Mouse (Mus musculus) embryonic fibroblast, embryonic 13.5 days (primary cell): ENCODE results near the gene Dyrk2. TPM values are rescaled to one million over a fixed set of nuclear protein-coding genes. Genes with fewer than 3 reads are reported as not detected.
A peak's percentile ranks its signal among the peaks of the same experiment; 100 is the strongest.

Source experiments
- H3K27ac ChIP-seq: 2 replicates; pipeline ENCODE4 v1.5.1; 2012; ENCODE audit warnings: low read length, control low read depth, inconsistent platforms; ENCODE audit not compliant: insufficient read depth
- H3K4me1 ChIP-seq: 2 replicates; pipeline ENCODE4 v1.6.1; 2011; ENCODE audit warnings: low read length; ENCODE audit not compliant: control insufficient read depth, insufficient read depth
- H3K4me3 ChIP-seq: 2 replicates; pipeline ENCODE4 v1.5.1; 2011; ENCODE audit warnings: mild to moderate bottlenecking, control low read depth, low read length; ENCODE audit not compliant: insufficient read depth
- CTCF ChIP-seq: IDR thresholded peaks from 2 replicates; pipeline ENCODE4 v1.5.1; 2011; ENCODE audit warnings: mild to moderate bottlenecking, control low read depth, low read length, moderate library complexity, borderline replicate concordance; ENCODE audit not compliant: insufficient read depth
- POLR2A ChIP-seq: IDR thresholded peaks from 2 replicates; pipeline ENCODE4 v1.6.1; 2011; ENCODE audit warnings: low read depth, mild to moderate bottlenecking, control low read depth, low read length, moderate library complexity
- polyA plus RNA-seq: library from polyadenylated mRNA; stranded (reverse); fragments of >200 nt; gene quantifications from 2 replicates; pipeline ENCODE4 v1.2.4, GENCODE M21; 2011; ENCODE audit warnings: low read depth; ENCODE audit not compliant: missing spikeins, insufficient read length

Dyrk2 gene
- polyA plus RNA-seq, 1 experiment, result 42.7 TPM

- peak overlapping the region; percentile 12 for H3K27ac ChIP-seq
- TF ChIP-seq POLR2A (peak; percentile 74), CTCF (no peak)
- peaks cover 4% of the 10 kb centered on the region; the same call in 1 of the 2 replicates for H3K4me1 ChIP-seq
- peak overlapping the region; percentile 66 for H3K4me3 ChIP-seq
These were observed 1.1 kb downstream of the Dyrk2 start for GRCm38 (mm10) chr10:118868601-118869590.

- Histone ChIP-seq H3K4me3 (peak overlapping the region; percentile 66), H3K27ac (peak overlapping the region; percentile 12; the same call in 1 of the 2 replicates), H3K4me1 (peaks cover 4% of the 10 kb centered on the region; the same call in 1 of the 2 replicates)
- TF ChIP-seq POLR2A, result peak; percentile 57
- no peak for TF ChIP-seq CTCF
These were observed 2.0 kb downstream of the Dyrk2 start for GRCm38 (mm10) chr10:118867896-118868600.

- Histone ChIP-seq H3K27ac (no peak overlapping the region), H3K4me3 (peak overlapping the region; percentile 66), H3K4me1 (peaks cover 4% of the 10 kb centered on the region; the same call in 1 of the 2 replicates)
- TF ChIP-seq CTCF (no peak), POLR2A (no peak)
These were observed 2.6 kb downstream of the Dyrk2 start for GRCm38 (mm10) chr10:118867304-118867895.

- peaks cover 4% of the 10 kb centered on the region; the same call in 1 of the 2 replicates for H3K4me1 ChIP-seq
- H3K27ac ChIP-seq, result no peak overlapping the region
- no peak for TF ChIP-seq POLR2A
- H3K4me3 ChIP-seq, result no peak overlapping the region
These were observed 5.0 kb downstream of the Dyrk2 start for GRCm38 (mm10) chr10:118864976-118865375.

GRCm38 (mm10) chr10:118863611-118864010 is 6.4 kb downstream of the Dyrk2 start:
- Histone ChIP-seq H3K4me3 (no peak overlapping the region), H3K27ac (no peak overlapping the region), H3K4me1 (peaks cover 4% of the 10 kb centered on the region; the same call in 1 of the 2 replicates)
- no peak for TF ChIP-seq CTCF
- no peak for TF ChIP-seq POLR2A

GRCm38 (mm10) chr10:118862233-118862632 is 7.8 kb downstream of the Dyrk2 start:
- TF ChIP-seq POLR2A (no peak), CTCF (no peak)
- Histone ChIP-seq H3K4me1 (peaks cover 4% of the 10 kb centered on the region; the same call in 1 of the 2 replicates), H3K27ac (no peak overlapping the region), H3K4me3 (no peak overlapping the region)

GRCm38 (mm10) chr10:118861234-118862025 is 8.6 kb downstream of the Dyrk2 start:
- TF ChIP-seq POLR2A (no peak), CTCF (no peak)
- no peak overlapping the region for H3K27ac ChIP-seq
- H3K4me3 ChIP-seq, result no peak overlapping the region
- H3K4me1 ChIP-seq, result peaks cover 3% of the 10 kb centered on the region; the same call in 1 of the 2 replicates

GRCm38 (mm10) chr10:118859655-118860054 is 10.4 kb downstream of the Dyrk2 start:
- H3K27ac ChIP-seq, result no peak overlapping the region
- no peak overlapping the region for H3K4me3 ChIP-seq
- H3K4me1 ChIP-seq, result no peaks in the 10 kb centered on the region
- TF ChIP-seq POLR2A (no peak), CTCF (no peak)

GRCm38 (mm10) chr10:118854641-118855040 is 15.4 kb downstream of the Dyrk2 start:
- H3K4me1 ChIP-seq, result no peaks in the 10 kb centered on the region
- no peak overlapping the region for H3K27ac ChIP-seq
- H3K4me3 ChIP-seq, result no peak overlapping the region
- TF ChIP-seq POLR2A (no peak), CTCF (no peak)
